Mouse (Mus musculus) bone marrow, adult 2 months (tissue): ENCODE measurements around the gene Kncn. TPM values are rescaled to one million over a fixed set of nuclear protein-coding genes. Genes with fewer than 3 reads are reported as not detected.

ENCODE experiments used
- H3K27ac ChIP-seq: fragments of 200-500 bp; 2 replicates; pipeline ENCODE4 v1.5.1; 2012; ENCODE audit warnings: low read depth, mild to moderate bottlenecking, control low read depth, inconsistent platforms, low read length; ENCODE audit not compliant: control insufficient read depth, poor library complexity, insufficient read depth
- H3K4me1 ChIP-seq: fragments of 200-500 bp; 2 replicates; pipeline ENCODE4 v1.6.1; 2011; ENCODE audit warnings: low read length; ENCODE audit not compliant: control insufficient read depth, insufficient read depth
- H3K4me3 ChIP-seq: fragments of 200-500 bp; replicated peaks from 2 replicates; pipeline ENCODE3; 2011; ENCODE audit warnings: mild to moderate bottlenecking, low read depth, low read length, control low read depth; ENCODE audit not compliant: control insufficient read depth
- CTCF ChIP-seq: fragments of 200-500 bp; IDR thresholded peaks from 2 replicates; pipeline ENCODE4 v1.5.1; 2011; ENCODE audit warnings: low read length, control low read depth; ENCODE audit not compliant: control insufficient read depth, insufficient read depth
- POLR2A ChIP-seq: fragments of 200-500 bp; IDR thresholded peaks from 2 replicates; pipeline ENCODE4 v1.6.1; 2011; ENCODE audit warnings: low read depth, mild to moderate bottlenecking, control low read depth, low read length, borderline replicate concordance; ENCODE audit not compliant: control insufficient read depth
- WGBS: fragments of 180-500 bp; shearing (Covaris S2); methylation state at CpG from one replicate; pipeline ENCODE4 v1.1.7; 2018; 5-methylcytosine and 5-hydroxymethylcytosine counted together
- polyA plus RNA-seq: library from polyadenylated mRNA; stranded (reverse); fragments of >200 nt; gene quantifications from 2 replicates; pipeline ENCODE4 v1.2.4, GENCODE M21; 2011; ENCODE audit warnings: low replicate concordance; ENCODE audit not compliant: missing spikeins, insufficient read depth, insufficient read length

The Kncn gene
- polyA plus RNA-seq, 1 experiment: 1.2 TPM

DNA sequence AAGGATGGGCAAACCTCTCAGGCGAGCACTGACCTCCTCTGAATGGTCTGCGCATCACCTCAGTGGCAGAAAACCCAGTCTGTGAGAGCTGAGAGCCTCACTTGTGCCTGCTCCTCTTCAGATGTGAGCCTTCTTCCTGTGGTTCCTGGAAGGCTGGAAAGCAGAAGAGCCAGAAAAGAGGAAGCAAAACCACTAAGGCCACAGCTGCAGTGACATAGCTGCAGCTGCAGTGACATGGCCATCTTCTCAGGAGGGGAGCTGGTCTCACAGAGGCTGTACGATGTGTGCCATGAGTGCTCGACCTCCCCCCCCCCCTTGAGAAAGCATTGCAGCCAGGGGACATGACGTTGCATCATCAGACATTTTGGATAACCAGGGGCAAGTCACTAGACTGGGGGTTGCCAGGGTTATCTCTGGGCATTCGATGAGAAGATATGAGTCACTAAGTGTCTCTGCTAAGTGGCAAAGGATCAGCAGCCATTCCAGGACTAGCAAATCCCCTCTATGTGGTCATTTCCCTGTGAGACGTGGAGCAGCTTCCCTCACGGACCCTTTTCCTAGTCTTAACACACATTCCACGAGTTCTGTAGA is 26.8 kb upstream of the Kncn start:
- H3K4me1 ChIP-seq: peaks cover 5% of the 10 kb centered on the region; the same call in 1 of the 2 replicates
- WGBS: 41% methylated on average over 9 of the region's 9 CpGs
- no peak overlapping the region for H3K27ac ChIP-seq
- no peak overlapping the region for H3K4me3 ChIP-seq
- TF ChIP-seq CTCF (no peak), POLR2A (no peak)

DNA sequence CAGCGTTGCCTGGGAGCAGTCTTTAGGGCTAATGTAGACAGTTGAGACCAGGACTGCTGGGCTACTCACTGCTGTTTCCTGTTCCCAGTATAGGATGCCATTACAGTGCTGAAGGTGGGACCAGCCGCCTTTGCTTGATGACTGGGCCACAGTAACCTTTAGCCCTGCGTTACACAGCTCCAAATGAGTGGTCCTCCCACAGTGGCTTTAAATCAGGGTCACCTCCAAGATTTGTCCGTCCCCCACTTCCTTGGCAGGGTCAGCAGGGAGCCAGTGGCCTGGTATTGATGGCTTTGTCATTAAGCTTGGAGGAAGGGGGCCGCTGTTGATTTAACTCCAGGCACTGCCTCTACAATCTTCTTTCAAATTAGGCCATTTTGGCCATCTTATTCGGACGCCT is 20.8 kb upstream of the Kncn start:
- no peak overlapping the region for H3K27ac ChIP-seq
- WGBS: 93% methylated on average over 7 of the region's 7 CpGs
- no peaks in the 10 kb centered on the region; the same call in 1 of the 2 replicates for H3K4me1 ChIP-seq
- no peak for TF ChIP-seq CTCF
- TF ChIP-seq POLR2A: no peak
- H3K4me3 ChIP-seq: no peak overlapping the region

DNA sequence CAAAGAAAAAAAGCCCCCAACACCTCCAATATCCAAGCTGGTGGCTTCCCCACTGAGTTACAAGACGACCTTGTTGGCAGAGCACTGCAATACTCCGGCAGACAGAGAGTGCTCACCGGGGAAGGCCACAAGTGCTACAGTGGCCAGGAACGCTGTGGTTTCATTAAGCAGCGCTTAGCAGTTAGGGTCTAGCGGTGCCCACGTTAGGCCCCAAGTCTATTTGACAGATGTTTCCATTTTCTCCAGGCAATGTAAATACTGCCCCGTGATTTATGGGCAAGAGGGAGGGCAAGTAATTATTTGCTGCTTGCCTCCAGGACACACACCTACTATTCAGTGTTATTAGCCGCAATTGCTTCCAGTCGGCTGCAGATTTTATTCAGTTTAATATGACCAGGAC is 20.3 kb upstream of the Kncn start:
- WGBS: 86% methylated on average over 10 of the region's 10 CpGs
- H3K4me1 ChIP-seq: no peaks in the 10 kb centered on the region
- no peak for TF ChIP-seq CTCF
- TF ChIP-seq POLR2A: no peak
- no peak overlapping the region for H3K4me3 ChIP-seq
- no peak overlapping the region for H3K27ac ChIP-seq

DNA sequence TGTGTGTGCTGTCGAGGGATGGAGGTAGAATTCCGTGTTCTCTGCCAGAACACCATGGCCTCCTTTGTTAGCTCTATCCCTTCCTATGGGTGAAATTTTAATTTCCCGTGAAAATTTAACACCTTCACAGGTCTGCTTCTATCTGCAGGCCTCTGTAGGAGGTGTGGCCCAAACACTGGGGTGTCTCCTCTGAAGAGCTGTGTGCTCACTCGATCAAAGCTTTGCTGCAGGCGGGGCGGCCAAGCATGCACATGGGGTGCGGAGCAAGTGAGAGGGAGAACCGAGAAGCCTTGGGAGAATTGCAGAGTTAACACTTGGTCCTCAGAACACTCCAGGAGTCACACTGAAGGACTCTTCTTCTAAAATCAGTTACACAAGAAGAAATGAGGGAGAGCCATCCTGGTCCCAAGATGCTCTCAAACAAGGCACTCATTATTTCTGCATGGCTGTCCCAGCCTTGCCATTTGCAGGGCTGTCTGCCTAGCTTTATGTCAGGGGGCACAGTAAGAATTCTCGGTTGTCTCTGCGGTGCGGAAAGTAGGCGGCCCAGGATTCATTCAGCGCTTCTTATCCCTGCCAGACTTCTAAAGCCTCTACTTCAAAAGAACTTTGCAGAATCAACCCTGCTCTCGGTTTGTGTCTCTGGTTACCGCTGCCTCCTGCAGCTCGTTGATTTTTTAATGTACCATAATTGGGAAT is 14.5 kb upstream of the Kncn start:
- Histone ChIP-seq H3K4me1 (no peaks in the 10 kb centered on the region), H3K27ac (no peak overlapping the region), H3K4me3 (no peak overlapping the region)
- WGBS: 87% methylated on average over 16 of the region's 16 CpGs
- TF ChIP-seq POLR2A: no peak
- no peak for TF ChIP-seq CTCF

DNA sequence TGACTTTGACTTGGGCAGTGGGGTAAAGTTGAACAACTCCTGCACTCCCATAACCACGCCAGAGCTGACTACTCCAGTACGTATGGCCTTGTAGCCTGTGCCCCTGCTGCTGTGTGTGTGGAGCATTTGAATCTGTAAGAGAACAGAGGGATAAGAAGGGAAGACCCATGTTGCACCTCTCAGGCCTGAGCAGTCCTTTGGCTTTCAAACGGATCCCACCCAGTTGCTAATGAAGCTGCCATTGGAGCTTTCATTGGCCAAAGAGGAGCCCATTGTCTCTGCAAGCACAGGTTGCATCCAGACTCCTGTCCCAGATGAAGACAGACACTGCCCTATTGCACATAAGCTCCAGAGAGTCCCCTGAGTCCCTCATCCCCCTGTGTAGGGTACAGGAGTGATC is 11.0 kb upstream of the Kncn start:
- Histone ChIP-seq H3K4me3 (no peak overlapping the region), H3K4me1 (no peaks in the 10 kb centered on the region), H3K27ac (no peak overlapping the region)
- 91% methylated on average over 3 of the region's 3 CpGs for WGBS
- no peak for TF ChIP-seq POLR2A

DNA sequence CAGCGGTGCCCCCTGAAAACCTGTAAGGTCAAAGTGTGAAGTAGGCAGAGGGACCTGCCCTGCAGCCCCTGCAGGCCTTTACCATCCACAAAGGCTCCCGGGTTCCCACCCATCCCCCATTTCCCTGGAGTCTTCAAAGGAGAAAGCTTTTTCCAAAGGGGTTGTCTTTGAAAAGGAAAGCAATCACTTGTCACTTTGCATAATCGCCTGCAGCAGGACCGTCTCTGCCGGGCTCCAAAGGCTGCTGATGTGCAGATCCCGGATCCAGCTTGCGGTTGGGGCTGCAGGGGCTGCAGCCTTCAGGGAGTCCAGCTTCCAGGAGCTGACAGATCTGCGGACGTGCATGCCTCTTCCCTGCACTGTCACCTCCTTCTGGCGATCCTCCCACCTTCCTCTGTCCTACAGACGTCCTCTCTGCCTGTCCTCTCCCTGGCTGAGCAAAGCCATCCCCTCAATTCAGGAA is 6.0 kb upstream of the Kncn start:
- TF ChIP-seq POLR2A (no peak), CTCF (no peak)
- Histone ChIP-seq H3K27ac (no peak overlapping the region; the same call in 1 of the 2 replicates), H3K4me3 (no peak overlapping the region), H3K4me1 (no peaks in the 10 kb centered on the region)
- WGBS: 81% methylated on average over 11 of the region's 11 CpGs

DNA sequence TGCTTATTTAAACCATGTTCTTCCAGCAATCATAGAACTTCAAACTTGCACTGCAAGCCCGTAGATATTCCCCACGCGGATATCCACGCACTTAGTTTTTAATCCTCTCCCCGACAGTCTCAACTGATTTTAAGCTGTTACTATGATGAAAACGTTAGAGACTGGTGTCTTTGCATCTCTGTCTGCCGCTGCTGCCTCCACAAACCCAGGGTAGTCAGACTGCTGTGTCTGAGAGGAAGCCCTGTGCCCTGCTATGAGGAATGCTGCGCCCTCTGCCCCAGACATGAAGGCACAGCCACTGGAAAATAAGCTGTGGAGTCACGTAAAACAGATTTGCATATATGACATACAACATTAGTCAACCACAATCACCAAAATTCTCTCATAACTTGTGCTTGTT is 5.4 kb upstream of the Kncn start:
- Histone ChIP-seq H3K4me3 (no peak overlapping the region), H3K27ac (no peak overlapping the region), H3K4me1 (no peaks in the 10 kb centered on the region)
- WGBS: 80% methylated on average over 9 of the region's 9 CpGs
- TF ChIP-seq CTCF: no peak
- no peak for TF ChIP-seq POLR2A

DNA sequence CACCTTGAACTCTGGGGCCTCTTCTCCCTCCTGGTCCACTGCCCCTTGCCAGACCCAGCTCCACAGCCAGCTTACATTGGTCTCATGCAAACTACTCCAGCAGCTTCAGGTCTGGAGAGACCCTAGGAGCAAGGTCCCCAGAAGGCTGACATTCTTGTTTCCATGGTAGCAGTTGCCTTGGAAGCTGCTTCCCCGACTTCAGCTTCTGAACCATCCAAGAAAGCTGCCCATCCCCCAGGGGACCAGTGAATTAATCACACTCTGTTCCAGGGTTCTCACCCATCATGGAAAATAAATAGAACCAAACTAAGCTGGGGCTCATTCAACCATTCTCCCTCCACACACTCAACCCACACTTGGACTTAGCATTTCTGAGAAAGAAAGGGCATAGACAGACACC is 3.0 kb upstream of the Kncn start:
- Histone ChIP-seq H3K4me3 (no peak overlapping the region), H3K4me1 (no peaks in the 10 kb centered on the region), H3K27ac (no peak overlapping the region)
- WGBS: 41% methylated on average over 1 of the region's 1 CpGs
- TF ChIP-seq POLR2A (no peak), CTCF (no peak)
